Mouse (Mus musculus): ENCODE measurements around the gene Aco2. TPM values are rescaled to one million over a fixed set of nuclear protein-coding genes. Genes with fewer than 3 reads are reported as not detected.

Gene Aco2
- total RNA-seq (2021), result 100 to 1,000 TPM; 442 to 446 TPM
- long read RNA-seq, experiment 1, transcript Aco2-201 (18 exons, 2,918 nt), result major isoform, 461 of 554 reads
- long read RNA-seq, experiment 1, partial matches to known transcripts, result 49 of 554 reads
- long read RNA-seq, experiment 1, other reads (novel, unspliced or antisense), result 43 of 554 reads
- long read RNA-seq, experiment 2, transcript Aco2-201 (18 exons, 2,918 nt), result major isoform, 670 of 794 reads
- long read RNA-seq, experiment 2, partial matches to known transcripts, result 77 of 794 reads
- long read RNA-seq, experiment 2, other reads (novel, unspliced or antisense), result 46 of 794 reads

- no peak for TF ChIP-seq CTCF (conservative IDR thresholded peaks at IDR 0.05)
- H3K4me3 ChIP-seq, result peak within 1 kb of the TSS; percentile 80
- H3K27ac ChIP-seq, result peak within 1 kb of the TSS; percentile 98
- DNase-seq (ENCODE audit: low spot score in 2 of 2), result peak; percentile 98 to 99
These were observed at the start of gene Aco2 for GRCm38 (mm10) chr15:81872262-81873136. TSS of gene Aco2 (plus strand) at chr15:81872309.

DNA sequence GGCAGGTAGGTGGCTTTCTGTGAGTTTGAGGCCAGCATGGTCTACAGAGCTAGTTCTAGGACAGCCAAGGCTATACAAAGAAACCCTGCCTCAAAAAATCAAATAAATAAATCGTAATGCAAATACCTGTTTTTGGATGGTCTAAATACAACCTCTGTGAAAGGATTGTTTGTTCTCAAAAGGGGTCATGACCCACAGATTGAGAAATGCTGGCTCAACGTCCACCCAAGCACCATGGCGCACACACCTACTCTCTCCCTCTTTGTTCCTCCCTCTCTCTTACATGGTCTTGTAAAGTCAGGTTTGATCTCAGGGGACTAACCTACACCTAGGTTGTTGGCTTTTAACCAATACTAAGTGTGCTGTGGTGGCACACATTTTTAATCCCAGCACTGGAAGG is 49.5 kb upstream of the Aco2 start:
- Histone ChIP-seq H3K4me3 (no peak overlapping the region), H3K27ac (no peak overlapping the region)
- no peak for TF ChIP-seq CTCF (conservative IDR thresholded peaks at IDR 0.05)
- no peak for DNase-seq (ENCODE audit: low spot score in 2 of 2)

GRCm38 (mm10) chr15:81824832-81825231 is 47.3 kb upstream of the Aco2 start:
- no peak for DNase-seq (ENCODE audit: low spot score in 2 of 2)
- TF ChIP-seq CTCF (conservative IDR thresholded peaks at IDR 0.05), result no peak
- H3K4me3 ChIP-seq, result no peak overlapping the region
- H3K27ac ChIP-seq, result no peak overlapping the region

GRCm38 (mm10) chr15:81828426-81829207 is 43.5 kb upstream of the Aco2 start:
- no peak for DNase-seq (ENCODE audit: low spot score in 2 of 2)
- Histone ChIP-seq H3K27ac (no peak overlapping the region), H3K4me3 (no peak overlapping the region)
- TF ChIP-seq CTCF (conservative IDR thresholded peaks at IDR 0.05), result no peak

DNA sequence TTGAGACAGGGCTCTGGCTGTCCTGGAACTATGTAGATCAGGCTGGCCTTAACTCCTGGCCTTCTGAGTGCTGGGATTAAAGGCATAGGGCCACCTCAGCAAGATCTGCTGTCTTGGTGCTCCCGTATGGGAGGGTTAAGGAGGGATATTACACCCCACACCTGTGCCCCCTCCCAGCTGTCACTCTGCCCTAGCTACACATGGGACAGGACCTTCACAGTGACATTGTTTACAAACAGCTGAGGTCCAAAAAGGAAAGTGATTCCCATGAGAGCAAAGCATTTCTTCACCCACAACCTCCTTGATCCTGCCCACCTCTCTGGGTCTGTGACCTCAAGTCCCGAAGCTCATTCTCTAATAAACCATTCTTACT is 42.9 kb upstream of the Aco2 start:
- no peak for DNase-seq (ENCODE audit: low spot score in 2 of 2)
- no peak overlapping the region for H3K4me3 ChIP-seq
- TF ChIP-seq CTCF (conservative IDR thresholded peaks at IDR 0.05), result no peak
- H3K27ac ChIP-seq, result no peak overlapping the region

GRCm38 (mm10) chr15:81830530-81830929 is 41.6 kb upstream of the Aco2 start:
- no peak overlapping the region for H3K4me3 ChIP-seq
- peak overlapping the region; percentile 74 for H3K27ac ChIP-seq
- no peak for DNase-seq (ENCODE audit: low spot score in 2 of 2)
- TF ChIP-seq CTCF (conservative IDR thresholded peaks at IDR 0.05), result no peak

- peak; percentile 93 for TF ChIP-seq CTCF (conservative IDR thresholded peaks at IDR 0.05)
These were observed 40.8 kb upstream of the Aco2 start for GRCm38 (mm10) chr15:81831136-81831825.

GRCm38 (mm10) chr15:81832219-81832618 is 39.9 kb upstream of the Aco2 start:
- no peak for DNase-seq (ENCODE audit: low spot score in 2 of 2)
- Histone ChIP-seq H3K27ac (peak overlapping the region; percentile 74; the same call in 1 of the 2 replicates), H3K4me3 (no peak overlapping the region)
- TF ChIP-seq CTCF (conservative IDR thresholded peaks at IDR 0.05), result no peak

More at GRCm38 (mm10) chr15:81831136-81831825, 40.8 kb upstream of the Aco2 start:
- DNase-seq (ENCODE audit: low spot score in 2 of 2), result peak; percentile 75 to 81
- Histone ChIP-seq H3K27ac (peak overlapping the region; percentile 74), H3K4me3 (no peak overlapping the region)

DNA sequence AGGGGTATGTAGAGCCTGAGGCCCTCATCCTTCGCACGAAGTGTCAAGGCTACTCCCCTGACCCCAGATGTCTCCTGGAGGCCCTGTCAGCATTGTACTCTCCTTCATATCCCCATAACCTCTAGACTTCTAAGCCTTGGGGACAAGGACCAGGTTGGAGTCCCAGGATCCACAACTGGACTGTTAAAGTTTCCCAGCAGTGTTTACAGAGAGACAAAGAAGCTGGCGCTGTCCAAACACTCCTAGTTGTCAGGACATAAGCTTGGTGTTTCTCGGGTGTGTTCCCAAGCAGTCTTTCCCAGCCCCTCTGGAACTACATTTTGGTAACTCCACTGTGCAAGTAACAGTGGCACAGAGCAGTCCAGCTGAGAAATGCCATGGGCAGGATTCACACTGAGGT is 38.6 kb upstream of the Aco2 start:
- no peak for DNase-seq (ENCODE audit: low spot score in 2 of 2)
- H3K4me3 ChIP-seq, result no peak overlapping the region
- peak overlapping the region; percentile 53; the same call in 1 of the 2 replicates for H3K27ac ChIP-seq
- TF ChIP-seq CTCF (conservative IDR thresholded peaks at IDR 0.05), result no peak

DNA sequence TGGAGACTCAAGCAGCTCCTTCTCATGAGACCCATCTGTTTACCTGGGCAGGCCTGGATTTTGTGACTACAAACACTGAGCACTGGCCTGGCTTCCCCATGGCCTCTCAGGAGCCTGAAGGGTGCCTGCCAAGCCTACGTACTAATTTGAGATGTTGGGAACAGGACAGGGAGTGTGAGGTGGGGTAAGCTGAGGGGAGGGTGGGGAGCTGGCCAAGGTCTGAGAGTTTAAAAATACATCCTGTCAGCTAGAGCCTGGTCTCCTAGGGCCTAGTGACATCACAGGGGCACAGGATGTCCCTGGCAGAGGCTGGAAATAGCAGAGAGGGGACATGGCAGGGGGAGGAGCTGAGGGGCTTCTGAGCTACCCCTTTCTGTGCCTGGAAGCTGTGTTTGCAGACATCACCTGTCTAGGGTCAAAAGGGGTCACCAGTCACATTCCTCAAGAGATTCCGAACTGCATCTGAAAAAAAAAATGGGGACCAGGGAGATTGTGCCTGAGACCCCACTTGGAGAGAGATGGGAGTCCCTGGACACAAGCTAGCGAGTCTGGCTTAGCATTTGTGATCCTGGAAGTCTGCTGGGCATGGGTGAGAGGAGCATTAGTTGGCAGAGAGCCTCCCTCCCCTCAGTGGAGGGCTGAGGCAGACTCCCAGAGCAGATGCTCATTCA is 37.8 kb upstream of the Aco2 start:
- DNase-seq (ENCODE audit: low spot score in 2 of 2), result no peak
- no peak for TF ChIP-seq CTCF (conservative IDR thresholded peaks at IDR 0.05)
- Histone ChIP-seq H3K4me3 (no peak overlapping the region), H3K27ac (peak overlapping the region; percentile 53; the same call in 1 of the 2 replicates)

DNA sequence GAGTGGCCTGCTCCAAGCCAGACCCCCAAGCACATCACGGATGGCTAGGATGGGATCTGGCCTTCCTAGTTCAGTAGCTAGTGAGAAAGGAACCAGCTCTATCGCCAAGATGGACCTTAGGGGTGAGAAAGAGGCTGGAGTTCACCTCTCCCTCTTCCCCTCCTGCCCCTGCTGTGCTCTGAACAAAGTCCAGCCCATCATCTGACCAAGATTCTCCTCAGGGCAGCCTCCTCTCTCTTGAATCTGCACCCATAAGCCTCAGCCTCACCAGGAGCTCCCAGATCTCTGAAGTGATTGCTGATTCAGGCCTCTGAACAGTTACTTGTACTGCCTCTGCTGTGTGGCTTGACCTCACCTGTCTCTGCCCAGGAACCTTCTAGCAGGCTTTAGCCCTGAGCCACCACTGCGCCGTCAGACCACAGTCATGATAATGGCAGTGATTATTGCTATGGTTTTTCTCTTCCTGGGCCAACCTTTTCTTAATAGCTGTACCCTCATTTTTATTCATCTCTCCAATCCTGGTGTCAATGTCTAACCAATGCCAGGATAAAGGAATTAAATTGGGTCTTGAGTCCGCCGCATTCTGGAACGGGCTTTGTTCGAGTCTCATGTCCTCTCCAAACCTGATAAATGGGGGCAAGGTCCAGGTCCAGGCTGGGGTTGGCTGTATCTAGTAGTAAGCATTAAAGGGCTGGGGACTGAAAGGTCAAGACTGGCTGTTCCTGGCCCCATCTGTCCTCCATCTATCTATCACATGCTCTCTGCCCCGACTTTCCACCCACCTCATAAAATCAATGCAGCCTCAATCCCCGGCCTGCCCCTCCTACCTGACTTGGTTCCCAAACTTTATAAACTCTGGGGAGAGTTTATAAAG is 36.9 kb upstream of the Aco2 start:
- Histone ChIP-seq H3K4me3 (no peak overlapping the region), H3K27ac (peak overlapping the region; percentile 90)
- no peak for DNase-seq (ENCODE audit: low spot score in 2 of 2)
- TF ChIP-seq CTCF (conservative IDR thresholded peaks at IDR 0.05), result no peak
